Mouse (Mus musculus) cerebellum, adult 2 months (tissue): ENCODE data around the gene Gpr55.

Experiments
- CTCF ChIP-seq: fragments of 200-500 bp; IDR thresholded peaks from 2 replicates; pipeline ENCODE4 v1.5.1; 2011; ENCODE audit warnings: low read depth, mild to moderate bottlenecking, control low read depth, low read length, moderate library complexity, borderline replicate concordance; ENCODE audit not compliant: insufficient read depth
- POLR2A ChIP-seq: fragments of 200-500 bp; IDR thresholded peaks from 2 replicates; pipeline ENCODE4 v1.6.1; 2011; ENCODE audit warnings: low read length, control low read depth, borderline replicate concordance; ENCODE audit not compliant: insufficient read depth

DNA sequence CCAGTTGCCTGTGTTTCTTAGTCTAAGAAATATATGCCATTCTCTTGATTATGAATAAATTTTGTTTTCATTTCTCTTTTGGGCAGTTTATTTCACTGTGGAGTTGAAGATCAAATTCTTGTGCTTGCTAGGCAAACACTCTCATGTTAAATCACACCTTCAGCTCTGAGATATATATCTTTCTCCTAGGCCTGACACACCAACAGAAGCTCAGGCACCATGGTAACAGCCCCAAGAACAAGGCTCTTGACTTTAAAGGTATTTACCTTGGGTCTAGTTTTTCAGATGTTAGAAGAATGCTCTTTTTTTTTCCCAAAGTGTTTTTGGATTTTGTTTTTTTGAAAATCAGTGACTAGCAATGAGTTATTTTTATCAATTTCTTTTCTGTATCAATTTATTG is 44.9 kb downstream of the Gpr55 start:
- no peak for TF ChIP-seq CTCF
- no peak for TF ChIP-seq POLR2A
